38 mouse cellular contexts compared by ENCODE assay signal in genomic region chr4:97132650-97133049, GRCm38 (mm10). TPM values are rescaled to one million over a fixed set of nuclear protein-coding genes. Genes with fewer than 3 reads are reported as not detected.
A peak's percentile ranks its signal among the peaks of the same experiment; 100 is the strongest.
DNase-seq lines count a peak whose midpoint lies in the region; ATAC-seq and TF ChIP-seq lines count a peak whose summit lies in the region.
"Had no signal": no experiment of that assay in that cellular context is flagged by ENCODE, and none has a peak within 500 bp of the region (broad histone marks: within the 10 kb centered on the region; RNA-seq: fewer than 3 reads in every experiment).

No protein-coding gene starts in this region.

- peak; percentile 24 for DNase-seq in embryo, embryonic 11 days
- DNase-seq in embryo, embryonic 10 days (ENCODE audit: low spot score) = no peak
- peak; percentile 55 for DNase-seq in midbrain, postnatal 0 days (ENCODE audit: low spot score)
- DNase-seq in limb, embryonic 11.5 days (ENCODE audit: low spot score) = peak; percentile 46
- DNase-seq: adrenal gland, postnatal 25 days; cerebellum, adult 11 months; cerebellum, postnatal 25 days; gastrocnemius, adult 2 months; gastrocnemius, postnatal 36 days; heart, adult 18-20 months; heart, postnatal 4 days; kidney, adult 2 months; kidney, postnatal 36 days; liver, embryonic 13.5 days; lung, adult 18-20 months; lung, postnatal 4 days; right cerebral cortex, postnatal 14 days had no signal

- no peak overlapping the region for H3K4me3 ChIP-seq in hindbrain, embryonic 16.5 days (ENCODE audit: low read length)
- no peak overlapping the region for H3K4me3 ChIP-seq in hindbrain, embryonic 12.5 days
- no peak overlapping the region for H3K4me3 ChIP-seq in midbrain, postnatal 0 days (ENCODE audit: low read depth, low read length)
- no peak overlapping the region for H3K4me3 ChIP-seq in midbrain, embryonic 16.5 days (ENCODE audit: low read depth, low read length)
- no peak overlapping the region for H3K4me3 ChIP-seq in limb, embryonic 11.5 days (ENCODE audit: low read depth, low read length)
- H3K4me3 ChIP-seq: forebrain, embryonic 13.5 days; gastrocnemius, adult 2 months; heart, embryonic 12.5 days; intestine, embryonic 15.5 days; left cerebral cortex, adult 2 months; limb, embryonic 15.5 days; liver, embryonic 13.5 days; megakaryocyte, embryonic 14.5 days; midbrain, embryonic 12.5 days; stomach, embryonic 15.5 days had no signal

- H3K4me1 ChIP-seq in hindbrain, embryonic 16.5 days (ENCODE audit: control insufficient read depth, insufficient read depth, low read depth, low read length) = no peaks in the 10 kb centered on the region
- H3K4me1 ChIP-seq in hindbrain, embryonic 12.5 days = no peaks in the 10 kb centered on the region
- no peaks in the 10 kb centered on the region for H3K4me1 ChIP-seq in midbrain, postnatal 0 days (ENCODE audit: insufficient read depth, low read length)
- no peaks in the 10 kb centered on the region for H3K4me1 ChIP-seq in midbrain, embryonic 16.5 days (ENCODE audit: control insufficient read depth, insufficient read depth, low read length)
- peaks cover 8% of the 10 kb centered on the region for H3K4me1 ChIP-seq in limb, embryonic 11.5 days (ENCODE audit: control insufficient read depth, insufficient read depth, low read length)
- H3K4me1 ChIP-seq: forebrain, embryonic 13.5 days; heart, embryonic 12.5 days; intestine, embryonic 15.5 days; limb, embryonic 15.5 days; liver, embryonic 13.5 days; megakaryocyte, embryonic 14.5 days; midbrain, embryonic 12.5 days; stomach, embryonic 15.5 days had no signal

- TF ChIP-seq CTCF in midbrain, postnatal 0 days (IDR thresholded peaks at IDR 0.05) = no peak

- H3K4me2 ChIP-seq in hindbrain, embryonic 16.5 days (ENCODE audit: low read length) = no peak overlapping the region
- no peak overlapping the region for H3K4me2 ChIP-seq in hindbrain, embryonic 12.5 days (replicated peaks)
- H3K4me2 ChIP-seq in midbrain, postnatal 0 days (ENCODE audit: low read depth, low read length, poor library complexity, severe bottlenecking) = no peak overlapping the region
- no peak overlapping the region for H3K4me2 ChIP-seq in midbrain, embryonic 16.5 days (ENCODE audit: low read length)
- H3K4me2 ChIP-seq in limb, embryonic 11.5 days (ENCODE audit: low read depth, severe bottlenecking) = no peak overlapping the region
- H3K4me2 ChIP-seq: forebrain, embryonic 13.5 days; heart, embryonic 12.5 days; intestine, embryonic 15.5 days; limb, embryonic 15.5 days; liver, embryonic 13.5 days; midbrain, embryonic 12.5 days; stomach, embryonic 15.5 days had no signal

- 24% methylated on average over 2 of the region's 2 CpGs for WGBS in hindbrain, embryonic 16.5 days
- 50% methylated on average over 2 of the region's 2 CpGs for WGBS in hindbrain, embryonic 12.5 days
- WGBS in midbrain, postnatal 0 days = 60% methylated on average over 2 of the region's 2 CpGs
- 59% methylated on average over 2 of the region's 2 CpGs for WGBS in midbrain, embryonic 16.5 days
- WGBS in limb, embryonic 11.5 days = 15% methylated on average over 2 of the region's 2 CpGs

- no peaks in the 10 kb centered on the region for H3K27me3 ChIP-seq in hindbrain, embryonic 16.5 days (replicated peaks; ENCODE audit: control insufficient read depth, insufficient read depth, low read length)
- H3K27me3 ChIP-seq in hindbrain, embryonic 12.5 days = no peaks in the 10 kb centered on the region
- H3K27me3 ChIP-seq in midbrain, postnatal 0 days (ENCODE audit: insufficient read depth, low read length) = no peaks in the 10 kb centered on the region
- no peaks in the 10 kb centered on the region for H3K27me3 ChIP-seq in midbrain, embryonic 16.5 days (ENCODE audit: control insufficient read depth, insufficient read depth, low read depth, low read length)
- no peaks in the 10 kb centered on the region for H3K27me3 ChIP-seq in limb, embryonic 11.5 days (ENCODE audit: control insufficient read depth, insufficient read depth, low read length)
- H3K27me3 ChIP-seq: forebrain, embryonic 13.5 days; heart, embryonic 12.5 days; intestine, embryonic 15.5 days; limb, embryonic 15.5 days; liver, embryonic 13.5 days; megakaryocyte, embryonic 14.5 days; midbrain, embryonic 12.5 days; stomach, embryonic 15.5 days had no signal

- H3K36me3 ChIP-seq in hindbrain, embryonic 16.5 days (ENCODE audit: control insufficient read depth, insufficient read depth, low read length) = no peaks in the 10 kb centered on the region
- H3K36me3 ChIP-seq in hindbrain, embryonic 12.5 days = no peaks in the 10 kb centered on the region
- no peaks in the 10 kb centered on the region for H3K36me3 ChIP-seq in midbrain, postnatal 0 days (ENCODE audit: insufficient read depth, low read length)
- H3K36me3 ChIP-seq in midbrain, embryonic 16.5 days (ENCODE audit: control insufficient read depth, insufficient read depth, low read length) = no peaks in the 10 kb centered on the region
- no peaks in the 10 kb centered on the region for H3K36me3 ChIP-seq in limb, embryonic 11.5 days (ENCODE audit: control insufficient read depth, insufficient read depth, low read length)
- H3K36me3 ChIP-seq: heart, embryonic 12.5 days; intestine, embryonic 15.5 days; limb, embryonic 15.5 days; liver, embryonic 13.5 days; midbrain, embryonic 12.5 days; stomach, embryonic 15.5 days had no signal

- no peak overlapping the region for H3K9ac ChIP-seq in hindbrain, embryonic 16.5 days (ENCODE audit: low read depth, low read length)
- H3K9ac ChIP-seq in hindbrain, embryonic 12.5 days = no peak overlapping the region
- H3K9ac ChIP-seq in midbrain, postnatal 0 days (replicated peaks; ENCODE audit: low read length, poor library complexity, severe bottlenecking) = no peak overlapping the region
- no peak overlapping the region for H3K9ac ChIP-seq in midbrain, embryonic 16.5 days (ENCODE audit: low read depth, low read length)
- H3K9ac ChIP-seq in limb, embryonic 11.5 days (ENCODE audit: low read length) = no peak overlapping the region
- H3K9ac ChIP-seq: forebrain, embryonic 13.5 days; heart, embryonic 12.5 days; intestine, embryonic 15.5 days; limb, embryonic 15.5 days; liver, embryonic 13.5 days; midbrain, embryonic 12.5 days; stomach, embryonic 15.5 days had no signal

- no peaks in the 10 kb centered on the region for H3K9me3 ChIP-seq in hindbrain, embryonic 16.5 days (ENCODE audit: control insufficient read depth, low read length)
- H3K9me3 ChIP-seq in hindbrain, embryonic 12.5 days (replicated peaks) = no peaks in the 10 kb centered on the region
- H3K9me3 ChIP-seq in midbrain, postnatal 0 days (ENCODE audit: low read length) = no peaks in the 10 kb centered on the region
- no peaks in the 10 kb centered on the region for H3K9me3 ChIP-seq in midbrain, embryonic 16.5 days (replicated peaks; ENCODE audit: control insufficient read depth, low read length, poor library complexity, severe bottlenecking)
- no peaks in the 10 kb centered on the region for H3K9me3 ChIP-seq in limb, embryonic 11.5 days (ENCODE audit: control insufficient read depth, low read length)
- H3K9me3 ChIP-seq: forebrain, embryonic 13.5 days; heart, embryonic 12.5 days; intestine, embryonic 15.5 days; limb, embryonic 15.5 days; liver, embryonic 13.5 days; midbrain, embryonic 12.5 days; stomach, embryonic 15.5 days had no signal

- H3K27ac ChIP-seq in hindbrain, embryonic 16.5 days (ENCODE audit: low read depth, low read length) = no peak overlapping the region
- H3K27ac ChIP-seq in hindbrain, embryonic 12.5 days = no peak overlapping the region
- no peak overlapping the region for H3K27ac ChIP-seq in midbrain, postnatal 0 days (ENCODE audit: low read depth, low read length)
- H3K27ac ChIP-seq in midbrain, embryonic 16.5 days (ENCODE audit: low read length) = no peak overlapping the region
- H3K27ac ChIP-seq in limb, embryonic 11.5 days (replicated peaks; ENCODE audit: low read depth, low read length) = no peak overlapping the region
- H3K27ac ChIP-seq: forebrain, embryonic 13.5 days; gastrocnemius, adult 2 months; intestine, embryonic 15.5 days; left cerebral cortex, adult 2 months; limb, embryonic 15.5 days; liver, embryonic 13.5 days; midbrain, embryonic 12.5 days; stomach, embryonic 15.5 days had no signal

- peak; percentile 72; the same call in 1 of the 2 replicates for ATAC-seq in hindbrain, embryonic 16.5 days
- no peak for ATAC-seq in hindbrain, embryonic 12.5 days (ENCODE audit: low FRiP score)
- ATAC-seq in midbrain, postnatal 0 days (ENCODE audit: low FRiP score) = no peak
- ATAC-seq in midbrain, embryonic 16.5 days = no peak
- peak; percentile 70 for ATAC-seq in limb, embryonic 11.5 days (ENCODE audit: insufficient number of reproducible peaks, low FRiP score, low TSS enrichment, low read depth)
- ATAC-seq in CD4-positive, CD25-positive, alpha-beta regulatory T cell, adult 4 months = no peak
- ATAC-seq: forebrain, embryonic 13.5 days; intestine, embryonic 15.5 days; lung, postnatal 0 days had no signal

RNA-seq across cellular contexts. Expression of gene Gm10192, which starts 50.3 kb away (rescaled TPM):
- polyA plus RNA-seq in hindbrain, embryonic 16.5 days (2015; fragmentation: Nextera tagmentation; extraction: Ambion mirVana) = not detected in 2 replicates
- polyA plus RNA-seq in hindbrain, embryonic 12.5 days (2016; fragmentation: Nextera tagmentation; extraction: Ambion mirVana) = not detected in 2 replicates
- total RNA-seq in midbrain, postnatal 0 days (2014; rRNA removed) = not detected in 2 replicates
- polyA plus RNA-seq in midbrain, postnatal 0 days (2015; fragmentation: Nextera tagmentation; extraction: Ambion mirVana) = not detected in 2 replicates
- not detected in 2 replicates for polyA plus RNA-seq in midbrain, embryonic 16.5 days (2015; fragmentation: Nextera tagmentation; extraction: Ambion mirVana)
- not detected in 2 replicates for polyA plus RNA-seq in limb, embryonic 11.5 days (2014; fragmentation: Nextera tagmentation; extraction: Ambion mirVana)
- not detected for polyA plus RNA-seq in CD4-positive, CD25-positive, alpha-beta regulatory T cell, adult 4 months (2017; shearing (Covaris generic))
- total RNA-seq: adrenal gland, adult 18-20 months; adrenal gland, postnatal 25 days; gastrocnemius, adult 2 months; gastrocnemius, postnatal 36 days; heart, adult 18-20 months; heart, postnatal 4 days; layer of hippocampus, adult 8-10 months; left cerebral cortex, adult 2 months; left cerebral cortex, postnatal 25 days; monocyte, adult 5-6 weeks had no signal
- polyA plus RNA-seq: forebrain, embryonic 13.5 days; heart, embryonic 12.5 days; heart, postnatal 0 days; intestine, embryonic 15.5 days; kidney, adult 2 months; kidney, embryonic 16.5 days; limb, embryonic 15.5 days; liver, embryonic 13.5 days; lung, postnatal 0 days; midbrain, embryonic 12.5 days; neural tube, embryonic 14.5 days; small intestine, adult 2 months; stomach, embryonic 15.5 days had no signal

Comparison
In these comparisons a context has a peak if more than half of its experiments do, and no peak if none do; other contexts are left out.
1. ATAC-seq: peak in hindbrain, embryonic 16.5 days (single experiment) and limb, embryonic 11.5 days (single experiment); none in hindbrain, embryonic 12.5 days (single experiment), midbrain, postnatal 0 days (single experiment), midbrain, embryonic 16.5 days (single experiment) and CD4-positive, CD25-positive, alpha-beta regulatory T cell, adult 4 months (single experiment).